ENCODE assay signal across 24 mouse cellular contexts in the genomic region with DNA sequence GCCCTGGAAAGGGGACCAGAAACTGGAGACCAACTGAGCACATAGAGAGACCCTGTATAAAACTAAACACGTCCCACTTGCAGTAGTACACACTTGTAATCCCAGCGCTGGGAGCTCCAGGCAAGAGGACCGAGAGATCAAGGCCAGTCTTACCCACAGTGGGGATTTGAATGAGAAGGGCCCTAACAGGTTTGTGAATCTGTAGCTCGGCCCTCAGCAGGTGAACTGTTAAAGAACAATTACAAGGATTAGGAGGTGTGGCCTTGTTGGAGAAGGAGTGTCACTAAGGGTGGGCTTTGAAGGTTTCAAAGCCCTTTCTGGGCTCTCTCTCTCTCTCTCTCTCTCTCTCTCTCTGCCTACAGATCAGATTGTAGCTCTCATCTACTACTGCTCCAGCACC.
A peak's percentile ranks its signal among the peaks of the same experiment; 100 is the strongest.
DNase-seq lines count a peak whose midpoint lies in the region; ATAC-seq and TF ChIP-seq lines count a peak whose summit lies in the region.
"Had no signal": no experiment of that assay in that cellular context is flagged by ENCODE, and none has a peak within 500 bp of the region (broad histone marks: within the 10 kb centered on the region; RNA-seq: fewer than 3 reads in every experiment).

No protein-coding gene starts in this region.

- H3K4me3 ChIP-seq in ES-Bruce4 (ENCODE audit: low read depth, low read length) (no peak overlapping the region), ES-E14 (ENCODE audit: insufficient read depth in 1 of 2, low read depth in 1 of 2, low read length in 2 of 2, poor library complexity in 1 of 2, severe bottlenecking in 1 of 2) (no peak overlapping the region)
- no peak overlapping the region for H3K4me3 ChIP-seq in neural tube, embryonic 15.5 days (replicated peaks)
- H3K4me3 ChIP-seq: embryonic facial prominence, embryonic 13.5 days; embryonic facial prominence, embryonic 15.5 days; erythroblast, embryonic 14.5 days; forebrain, embryonic 10.5 days; forebrain, embryonic 12.5 days had no signal

- H3K36me3 ChIP-seq in ES-Bruce4 (ENCODE audit: control insufficient read depth, insufficient read depth, low read length, poor library complexity, severe bottlenecking) (no peaks in the 10 kb centered on the region), ES-E14 (ENCODE audit: control insufficient read depth, insufficient read depth, low read length, poor library complexity, severe bottlenecking) (no peaks in the 10 kb centered on the region; the same call in 1 of the 2 replicates)
- H3K36me3 ChIP-seq in neural tube, embryonic 15.5 days, result no peaks in the 10 kb centered on the region
- H3K36me3 ChIP-seq: embryonic facial prominence, embryonic 13.5 days; embryonic facial prominence, embryonic 15.5 days; forebrain, embryonic 10.5 days; forebrain, embryonic 12.5 days had no signal

- H3K27ac ChIP-seq in ES-Bruce4 (ENCODE audit: insufficient read depth, low read length) (no peak overlapping the region), ES-E14 (ENCODE audit: insufficient read depth, low read depth, low read length, poor library complexity, severe bottlenecking) (no peak overlapping the region)
- no peak overlapping the region for H3K27ac ChIP-seq in neural tube, embryonic 15.5 days (replicated peaks)
- H3K27ac ChIP-seq: embryonic facial prominence, embryonic 13.5 days; embryonic facial prominence, embryonic 15.5 days; forebrain, embryonic 10.5 days; forebrain, embryonic 12.5 days had no signal

- 25% methylated on average over 4 of the region's 4 CpGs for WGBS in neural tube, embryonic 15.5 days

- H3K4me2 ChIP-seq in neural tube, embryonic 15.5 days, result no peak overlapping the region
- H3K4me2 ChIP-seq: embryonic facial prominence, embryonic 13.5 days; embryonic facial prominence, embryonic 15.5 days; forebrain, embryonic 12.5 days had no signal

- in situ Hi-C loops in ES-E14 (cut with MboI; ENCODE audit: low sequenced_read_pairs in 2 of 2, unreplicated experiment in 2 of 2), result loop anchor here in 1 of 2 experiments (25.0 kb wide), 1 partner anchor 171 kb away; no protein-coding TSS in a partner anchor

- TF ChIP-seq POLR2A in ES-Bruce4 (IDR thresholded peaks at IDR 0.05; ENCODE audit: insufficient read depth, low read length), result no peak

- H3K9me3 ChIP-seq in ES-Bruce4 (replicated peaks; ENCODE audit: control insufficient read depth, insufficient read depth, low read length, poor library complexity, severe bottlenecking), result no peaks in the 10 kb centered on the region
- no peaks in the 10 kb centered on the region for H3K9me3 ChIP-seq in ES-E14 (ENCODE audit: control insufficient read depth, insufficient read depth, low read depth, low read length)
- no peaks in the 10 kb centered on the region for H3K9me3 ChIP-seq in neural tube, embryonic 15.5 days (replicated peaks)
- H3K9me3 ChIP-seq: embryonic facial prominence, embryonic 13.5 days; embryonic facial prominence, embryonic 15.5 days; forebrain, embryonic 10.5 days; forebrain, embryonic 12.5 days had no signal

- 0 out of 2 replicates have a peak, but pooled peaks have one; percentile 13 for TF ChIP-seq EP300 in ES-Bruce4 (IDR thresholded peaks at IDR 0.05; ENCODE audit: insufficient read depth, low read depth, low read length)

- no peak for ATAC-seq in neural tube, embryonic 15.5 days (ENCODE audit: low FRiP score)
- ATAC-seq: forebrain, embryonic 14.5 days; forebrain, embryonic 16.5 days had no signal

- H3K4me1 ChIP-seq in ES-Bruce4 (ENCODE audit: control insufficient read depth, insufficient read depth, low read length), result peaks cover 22% of the 10 kb centered on the region
- H3K4me1 ChIP-seq in ES-E14 (ENCODE audit: control insufficient read depth in 2 of 2, insufficient read depth in 2 of 2, low read length in 2 of 2, poor library complexity in 1 of 2), result peaks cover 23 to 45% of the 10 kb centered on the region in 2 experiments
- no peaks in the 10 kb centered on the region for H3K4me1 ChIP-seq in neural tube, embryonic 15.5 days
- H3K4me1 ChIP-seq: embryonic facial prominence, embryonic 13.5 days; embryonic facial prominence, embryonic 15.5 days; forebrain, embryonic 12.5 days had no signal

- DNase-seq in ES-E14 (ENCODE audit: low read depth, low spot score), result peak; percentile 60
- DNase-seq in ZHBTc4 (ENCODE audit: low read depth, low spot score), result peak; percentile 84
- DNase-seq in heart, adult 11 months, result no peak
- no peak for DNase-seq in kidney, postnatal 25 days
- DNase-seq in spleen, postnatal 36 days (ENCODE audit: low spot score in 2 of 2), result no peak
- DNase-seq: adrenal gland, adult 2 months; adrenal gland, postnatal 10 days; adrenal gland, postnatal 25 days; cerebellum, adult 11 months; cerebellum, adult 18-20 months; cerebellum, adult 8-10 months; cerebellum, adult 9-11 months; cerebellum, postnatal 14 days; cerebellum, postnatal 36 days; embryo, embryonic 11 days had no signal

- H3K9ac ChIP-seq in ES-Bruce4 (ENCODE audit: low read depth, poor library complexity, severe bottlenecking) (no peak overlapping the region), ES-E14 (ENCODE audit: insufficient read depth, low read depth, low read length, poor library complexity, severe bottlenecking) (no peak overlapping the region)
- no peak overlapping the region for H3K9ac ChIP-seq in neural tube, embryonic 15.5 days (replicated peaks)
- H3K9ac ChIP-seq: embryonic facial prominence, embryonic 13.5 days; embryonic facial prominence, embryonic 15.5 days; forebrain, embryonic 12.5 days had no signal

- H3K27me3 ChIP-seq in ES-Bruce4 (ENCODE audit: control insufficient read depth, insufficient read depth, low read length, poor library complexity, severe bottlenecking), result no peaks in the 10 kb centered on the region
- H3K27me3 ChIP-seq in neural tube, embryonic 15.5 days (replicated peaks), result no peaks in the 10 kb centered on the region
- H3K27me3 ChIP-seq: embryonic facial prominence, embryonic 13.5 days; embryonic facial prominence, embryonic 15.5 days; forebrain, embryonic 12.5 days had no signal

- no peak for TF ChIP-seq CTCF in ES-Bruce4 (IDR thresholded peaks at IDR 0.05; ENCODE audit: low read depth, low read length)

TF ChIP-seq in ES-E14, 5 proteins besides CTCF, POLR2A, EP300 and RAD21:
- TF ChIP-seq ZC3H11A (IDR thresholded peaks at IDR 0.05; ENCODE audit: borderline replicate concordance, low read depth, low read length) (no peak), HCFC1 (IDR thresholded peaks at IDR 0.05; ENCODE audit: borderline replicate concordance, insufficient read depth, low read length) (no peak), CHD2 (IDR thresholded peaks at IDR 0.05; ENCODE audit: low read depth, low read length) (no peak), ZNF384 (IDR thresholded peaks at IDR 0.05; ENCODE audit: low read depth, low read length) (no peak), MAFK (IDR thresholded peaks at IDR 0.05; ENCODE audit: insufficient read depth, low read depth, low read length) (no peak)

Comparison
In these comparisons a context has a peak if more than half of its experiments do, and no peak if none do; other contexts are left out.
1. DNase-seq: peak in ES-E14 (single experiment) and ZHBTc4 (single experiment); none in heart, adult 11 months (single experiment), kidney, postnatal 25 days (0 of 2) and spleen, postnatal 36 days (0 of 2).